Mouse (Mus musculus) midbrain, embryonic 14.5 days (tissue): Measurements from ENCODE around the gene Nol10. TPM values are rescaled to one million over a fixed set of nuclear protein-coding genes. Genes with fewer than 3 reads are reported as not detected.

Experiments
- ATAC-seq: fragments of 200-750 bp; cut with Nextera tagmentation; 2 replicates; pipeline ENCODE4 v1.8.0; 2017; ENCODE audit warnings: moderate number of reproducible peaks, moderate library complexity; ENCODE audit not compliant: low FRiP score, low TSS enrichment
- DNase-seq: peaks from one replicate; pipeline ENCODE4 v3.0.0-alpha.2; 2015
- H3K27ac ChIP-seq: fragments of 300-500 bp; sonication (generic); replicated peaks from 2 replicates; pipeline ENCODE4 v1.5.1; 2014; ENCODE audit warnings: mild to moderate bottlenecking, low read depth, low read length, moderate library complexity
- H3K27me3 ChIP-seq: fragments of 300-500 bp; sonication (generic); 2 replicates; pipeline ENCODE4 v1.6.1; 2014; ENCODE audit warnings: low read length, control low read depth, mixed read lengths; ENCODE audit not compliant: control insufficient read depth, insufficient read depth
- H3K36me3 ChIP-seq: fragments of 300-500 bp; sonication (generic); 2 replicates; pipeline ENCODE4 v1.6.1; 2014; ENCODE audit warnings: low read length, control low read depth; ENCODE audit not compliant: control insufficient read depth, insufficient read depth
- H3K4me1 ChIP-seq: fragments of 300-500 bp; sonication (generic); 2 replicates; pipeline ENCODE4 v1.6.1; 2014; ENCODE audit warnings: mild to moderate bottlenecking, antibody characterized with exemption, low read length, control low read depth; ENCODE audit not compliant: control insufficient read depth, insufficient read depth
- H3K4me2 ChIP-seq: fragments of 300-500 bp; sonication (generic); 2 replicates; pipeline ENCODE4 v1.6.1; 2014; ENCODE audit warnings: mild to moderate bottlenecking, low read length, moderate library complexity
- H3K4me3 ChIP-seq: fragments of 300-500 bp; sonication (generic); replicated peaks from 2 replicates; pipeline ENCODE4 v1.5.1; 2014; ENCODE audit warnings: low read depth, low read length
- H3K9ac ChIP-seq: fragments of 300-500 bp; sonication (generic); replicated peaks from 2 replicates; pipeline ENCODE4 v1.6.1; 2014; ENCODE audit warnings: mild to moderate bottlenecking, low read length, moderate library complexity
- H3K9me3 ChIP-seq: fragments of 300-500 bp; sonication (generic); 2 replicates; pipeline ENCODE4 v1.6.1; 2016; ENCODE audit warnings: low read length, control low read depth, mixed read lengths; ENCODE audit not compliant: control insufficient read depth
- WGBS: fragments of 180-500 bp; shearing (Covaris S2); extraction: QIAGEN DNeasy Blood & Tissue Kit; methylation state at CpG from one replicate; pipeline ENCODE4 v1.1.7; 2014; 5-methylcytosine and 5-hydroxymethylcytosine counted together
- polyA plus RNA-seq: library from polyadenylated mRNA; unstranded; fragments of >200 nt; fragmentation: Nextera tagmentation; extraction: Ambion mirVana; gene quantifications from 2 replicates; pipeline ENCODE4 v1.2.1, GENCODE M21; 2014

The Nol10 gene
- polyA plus RNA-seq, 1 experiment from 2014 or later = 21.7 TPM

- Histone ChIP-seq H3K4me1 (no peaks in the 10 kb centered on the region), H3K4me3 (no peak overlapping the region), H3K9ac (no peak overlapping the region), H3K9me3 (no peaks in the 10 kb centered on the region), H3K4me2 (no peak overlapping the region), H3K36me3 (peaks cover 82% of the 10 kb centered on the region), H3K27ac (no peak overlapping the region), H3K27me3 (no peaks in the 10 kb centered on the region)
- WGBS = 97% methylated on average over 5 of the region's 5 CpGs
- DNase-seq (no peak), ATAC-seq (no peak)
Measured at GRCm38 (mm10) chr12:17357795-17358194, 9.5 kb downstream of the Nol10 start.

GRCm38 (mm10) chr12:17358981-17359380, 10.7 kb downstream of the Nol10 start:
- Histone ChIP-seq H3K4me1 (no peaks in the 10 kb centered on the region), H3K9me3 (no peaks in the 10 kb centered on the region), H3K4me2 (no peak overlapping the region), H3K4me3 (no peak overlapping the region), H3K27ac (no peak overlapping the region), H3K9ac (no peak overlapping the region), H3K36me3 (peaks cover 82% of the 10 kb centered on the region), H3K27me3 (no peaks in the 10 kb centered on the region)
- WGBS = 94% methylated on average over 9 of the region's 9 CpGs
- ATAC-seq (no peak), DNase-seq (peak; percentile 31)

GRCm38 (mm10) chr12:17360104-17360503, 11.8 kb downstream of the Nol10 start:
- peaks cover 81% of the 10 kb centered on the region for H3K36me3 ChIP-seq
- H3K4me2 ChIP-seq = no peak overlapping the region
- ATAC-seq (no peak), DNase-seq (no peak)
- no peak overlapping the region for H3K27ac ChIP-seq
- no peaks in the 10 kb centered on the region for H3K27me3 ChIP-seq
- no peaks in the 10 kb centered on the region for H3K4me1 ChIP-seq
- H3K9ac ChIP-seq = no peak overlapping the region
- 45% methylated on average over 9 of the region's 9 CpGs for WGBS
- H3K9me3 ChIP-seq = no peaks in the 10 kb centered on the region
- H3K4me3 ChIP-seq = no peak overlapping the region

GRCm38 (mm10) chr12:17360650-17361049, 12.4 kb downstream of the Nol10 start:
- H3K27me3 ChIP-seq = no peaks in the 10 kb centered on the region
- ATAC-seq (no peak), DNase-seq (peak; percentile 4)
- no peak overlapping the region for H3K4me2 ChIP-seq
- H3K9me3 ChIP-seq = no peaks in the 10 kb centered on the region
- peaks cover 81% of the 10 kb centered on the region for H3K36me3 ChIP-seq
- no peak overlapping the region for H3K27ac ChIP-seq
- 11% methylated on average over 4 of the region's 4 CpGs for WGBS
- H3K4me1 ChIP-seq = no peaks in the 10 kb centered on the region
- no peak overlapping the region for H3K9ac ChIP-seq
- H3K4me3 ChIP-seq = no peak overlapping the region

- Histone ChIP-seq H3K4me2 (no peak overlapping the region), H3K36me3 (peaks cover 84% of the 10 kb centered on the region), H3K27ac (no peak overlapping the region), H3K9me3 (no peaks in the 10 kb centered on the region), H3K9ac (no peak overlapping the region), H3K4me3 (no peak overlapping the region), H3K4me1 (no peaks in the 10 kb centered on the region), H3K27me3 (no peaks in the 10 kb centered on the region)
- no peak for DNase-seq
- no peak for ATAC-seq
- 95% methylated on average over 5 of the region's 5 CpGs for WGBS
Measured at GRCm38 (mm10) chr12:17362316-17362715, 14.1 kb downstream of the Nol10 start.

- H3K36me3 ChIP-seq = peaks cover 85% of the 10 kb centered on the region
- 74% methylated on average over 5 of the region's 5 CpGs for WGBS
Measured at GRCm38 (mm10) chr12:17366981-17367380, 18.7 kb downstream of the Nol10 start.

GRCm38 (mm10) chr12:17369111-17369510, 20.9 kb downstream of the Nol10 start:
- ATAC-seq (no peak), DNase-seq (no peak)
- H3K4me2 ChIP-seq = no peak overlapping the region
- no peaks in the 10 kb centered on the region for H3K4me1 ChIP-seq
- H3K9ac ChIP-seq = no peak overlapping the region
- no peaks in the 10 kb centered on the region for H3K27me3 ChIP-seq
- peaks cover 83% of the 10 kb centered on the region for H3K36me3 ChIP-seq
- 96% methylated on average over 3 of the region's 3 CpGs for WGBS
- H3K4me3 ChIP-seq = no peak overlapping the region
- H3K27ac ChIP-seq = no peak overlapping the region
- no peaks in the 10 kb centered on the region for H3K9me3 ChIP-seq

More at GRCm38 (mm10) chr12:17366981-17367380, 18.7 kb downstream of the Nol10 start:
- no peak overlapping the region for H3K9ac ChIP-seq
- H3K4me1 ChIP-seq = no peaks in the 10 kb centered on the region
- no peaks in the 10 kb centered on the region for H3K27me3 ChIP-seq
- ATAC-seq (no peak), DNase-seq (peak; percentile 58)
- H3K27ac ChIP-seq = no peak overlapping the region
- H3K4me2 ChIP-seq = no peak overlapping the region
- H3K4me3 ChIP-seq = no peak overlapping the region
- H3K9me3 ChIP-seq = no peaks in the 10 kb centered on the region

- H3K9me3 ChIP-seq = no peaks in the 10 kb centered on the region
- peaks cover 83% of the 10 kb centered on the region for H3K36me3 ChIP-seq
- H3K27me3 ChIP-seq = no peaks in the 10 kb centered on the region
- WGBS = 96% methylated on average over 7 of the region's 7 CpGs
- H3K4me2 ChIP-seq = no peak overlapping the region
- DNase-seq (no peak), ATAC-seq (no peak)
- H3K4me3 ChIP-seq = no peak overlapping the region
- H3K27ac ChIP-seq = no peak overlapping the region
- H3K9ac ChIP-seq = no peak overlapping the region
- H3K4me1 ChIP-seq = no peaks in the 10 kb centered on the region
Measured at GRCm38 (mm10) chr12:17369551-17370325, 21.5 kb downstream of the Nol10 start.

- H3K36me3 ChIP-seq = peaks cover 90% of the 10 kb centered on the region
- no peaks in the 10 kb centered on the region for H3K27me3 ChIP-seq
Measured at GRCm38 (mm10) chr12:17371589-17372235, 23.5 kb downstream of the Nol10 start.

More at GRCm38 (mm10) chr12:17371589-17372235, 23.5 kb downstream of the Nol10 start:
- no peaks in the 10 kb centered on the region for H3K4me1 ChIP-seq
- no peaks in the 10 kb centered on the region for H3K9me3 ChIP-seq
- no peak overlapping the region for H3K27ac ChIP-seq
- ATAC-seq = no peak
- DNase-seq = no peak
- WGBS = 89% methylated on average over 8 of the region's 8 CpGs
- H3K9ac ChIP-seq = no peak overlapping the region
- no peak overlapping the region for H3K4me3 ChIP-seq
- H3K4me2 ChIP-seq = no peak overlapping the region
